Mouse (Mus musculus) T-helper 2 cell (primary cell): ENCODE results near the gene Insig1.

ENCODE experiments used
- in situ Hi-C: fragments of 300-600 bp; cut with MboI, MseI; formaldehyde crosslinking; loops from one replicate; pipeline ENCODE4 v1.15.1; 2025; ENCODE audit warnings: high pct_unique_total_duplicates

Insig1 gene

DNA sequence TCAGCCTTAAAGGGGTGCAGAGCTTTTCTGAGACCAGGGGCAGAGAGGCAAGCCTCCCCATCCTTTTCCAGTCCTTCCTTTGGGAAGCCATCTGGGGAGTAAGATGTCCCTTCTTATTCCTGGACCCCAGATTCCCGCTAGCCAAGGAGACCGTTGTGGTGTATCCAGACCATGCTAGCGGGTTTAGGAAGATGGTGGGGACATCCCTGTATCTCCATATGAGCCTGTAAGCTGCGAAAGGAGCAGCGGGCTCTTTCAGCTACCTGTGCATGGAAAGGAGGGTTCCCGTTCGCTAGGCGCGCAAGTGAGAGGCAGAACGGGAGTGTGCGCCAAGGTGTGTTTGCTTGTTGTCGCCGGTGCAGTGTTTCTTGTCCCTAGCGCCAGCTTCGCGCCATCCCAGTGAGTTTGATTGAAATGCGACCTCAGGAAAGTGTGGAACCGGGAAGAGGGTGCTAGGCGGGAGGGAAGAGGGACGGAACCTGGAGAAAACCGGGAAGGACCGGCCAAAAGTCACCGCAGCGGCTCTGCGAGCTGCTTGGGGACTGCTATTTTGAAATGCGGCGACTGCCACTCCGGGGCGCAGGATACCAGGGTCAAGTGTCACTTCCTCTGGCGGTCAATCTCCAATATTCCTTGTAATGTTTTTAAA, 46.8 kb downstream of the Insig1 start:
- in situ Hi-C loops = no loop called here

- in situ Hi-C loops = no loop called here
These were observed 47.4 kb downstream of the Insig1 start for GRCm38 (mm10) chr5:28118531-28118925.

DNA sequence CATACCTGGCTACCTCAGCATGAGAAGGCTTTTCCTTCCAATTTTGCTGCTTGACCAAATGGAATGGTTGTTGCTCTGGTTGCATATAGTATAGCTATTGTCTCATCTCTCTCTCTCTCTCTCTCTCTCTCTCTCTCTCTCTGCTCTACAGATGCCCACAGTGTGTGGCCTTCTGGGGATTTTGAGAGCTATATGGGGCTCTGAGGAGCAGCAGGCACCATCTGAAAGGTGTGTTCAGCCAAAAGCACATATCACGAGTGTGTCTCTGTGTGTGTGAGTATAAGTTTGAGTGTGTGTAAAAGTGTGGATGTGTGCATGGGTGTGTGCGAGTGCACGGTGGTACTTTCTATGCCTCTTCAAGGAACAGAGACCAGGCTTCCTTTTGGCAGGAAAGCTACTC, 48.4 kb downstream of the Insig1 start:
- in situ Hi-C loops = no loop called here

DNA sequence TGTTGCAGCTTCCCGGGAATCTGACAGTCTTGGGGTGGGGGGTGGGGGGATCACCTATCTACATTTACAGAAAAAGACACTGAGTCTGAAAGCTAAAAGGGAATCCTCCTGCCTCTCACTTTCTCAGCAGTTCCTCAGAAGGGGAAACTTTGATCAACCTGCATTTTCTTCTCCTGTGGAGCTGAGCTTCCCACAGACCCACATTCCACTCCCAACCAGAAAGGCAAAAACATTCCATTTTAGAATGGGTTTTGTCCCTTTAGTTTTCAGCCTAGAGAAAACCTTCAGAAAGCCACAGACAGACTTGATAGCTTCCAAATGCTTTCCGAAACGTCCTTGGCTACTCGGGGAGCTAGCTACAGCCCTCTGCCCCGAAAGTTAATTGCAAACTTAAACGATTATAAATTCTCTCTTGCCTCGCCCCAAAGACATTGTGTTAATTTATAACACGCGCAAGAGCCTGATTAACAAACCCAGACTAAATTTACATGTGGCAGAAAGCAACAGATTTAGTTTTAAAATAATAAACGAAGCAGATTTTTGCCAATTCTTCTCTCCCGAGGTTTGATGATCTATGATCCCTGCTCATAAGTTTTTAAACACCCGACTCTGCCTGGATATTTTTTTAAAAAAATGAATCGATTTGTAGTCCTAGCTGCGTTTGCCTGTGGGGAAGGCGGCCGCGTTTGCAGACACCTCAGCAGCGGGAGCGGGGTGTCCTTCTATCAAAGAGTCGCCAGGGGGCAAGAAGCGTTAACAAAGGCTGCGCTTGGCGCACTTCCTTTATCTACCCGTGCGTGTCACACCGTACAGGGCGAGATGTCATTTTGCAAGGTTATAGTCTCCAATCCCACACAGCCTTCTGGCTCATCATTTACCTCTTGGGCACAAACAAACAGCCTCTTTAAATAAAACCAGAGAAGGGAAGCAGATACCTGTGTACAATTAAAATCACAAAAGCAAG, 51.6 kb downstream of the Insig1 start:
- in situ Hi-C loops = no loop called here

DNA sequence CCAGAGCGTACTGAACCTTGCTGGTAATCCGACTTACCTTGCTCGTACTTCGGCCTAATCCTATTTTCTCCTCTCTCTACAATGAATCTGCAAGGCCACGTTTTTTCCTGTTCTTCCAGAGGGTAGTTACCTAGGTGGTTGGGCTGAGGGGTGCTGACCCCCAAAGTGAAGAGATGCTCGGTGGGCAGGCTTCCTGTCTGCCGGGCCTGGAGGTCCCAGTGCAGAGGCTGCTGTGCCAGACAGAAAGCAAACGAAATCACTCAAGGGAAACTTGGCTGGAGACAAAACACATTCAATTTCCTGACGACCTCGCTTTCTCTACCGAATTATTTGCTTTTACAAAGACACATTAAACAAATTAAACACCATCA, 52.3 kb downstream of the Insig1 start:
- in situ Hi-C loops = no loop called here

GRCm38 (mm10) chr5:28124321-28125230, 53.4 kb downstream of the Insig1 start:
- in situ Hi-C loops = no loop called here
